Mouse (Mus musculus): Measurements from ENCODE around the gene Klf8.

The Klf8 gene

DNA sequence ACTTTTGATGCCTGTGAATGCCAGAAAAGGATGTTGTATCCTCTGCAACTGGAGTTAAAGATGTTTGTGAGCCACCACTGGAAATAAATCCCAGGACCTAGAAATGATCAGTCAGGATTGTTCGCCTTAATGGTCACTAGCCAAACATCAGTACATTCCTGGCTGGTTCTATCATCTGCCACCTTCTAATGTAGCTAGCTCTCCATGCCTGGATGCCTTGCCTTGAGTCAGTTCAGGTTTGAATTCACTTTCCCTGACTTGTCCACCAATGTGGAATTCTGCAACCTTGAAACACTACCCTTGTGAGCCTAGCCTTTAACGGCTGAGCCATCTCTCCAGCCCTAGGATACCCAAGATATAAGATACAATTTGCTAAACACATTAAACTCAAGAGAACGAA is 202.8 kb downstream of the Klf8 start:
- DNase-seq = no peak

Measured in kidney, adult 8-10 months (tissue).